Mouse (Mus musculus) lung, postnatal 0 days (tissue): ENCODE data around the gene Olfr1328.

Source experiments
- CTCF ChIP-seq: IDR thresholded peaks from 2 replicates; pipeline ENCODE4 v1.5.1; 2016; ENCODE audit warnings: antibody characterized with exemption, mild to moderate bottlenecking
- EP300 ChIP-seq: IDR thresholded peaks from 2 replicates; pipeline ENCODE4 v1.6.1; 2016; ENCODE audit warnings: antibody characterized with exemption, mild to moderate bottlenecking, control low read depth

GRCm38 (mm10) chr4:118958812-118959211, 20.4 kb upstream of the Olfr1328 start:
- TF ChIP-seq CTCF (no peak), EP300 (no peak)
